Mouse (Mus musculus) adrenal gland, adult (tissue): ENCODE data around the gene Coq8a.

Experiments
- DNase-seq, 2 experiments: peaks; one replicate each; pipeline ENCODE4 v3.0.0; 2022 to 2023; ENCODE audit warnings: low spot score in 1 of 2; ENCODE audit not compliant: inconsistent age in 2 of 2

The Coq8a gene

GRCm38 (mm10) chr1:180200722-180201121 lies 1.3 kb upstream of the Coq8a start:
- DNase-seq = peak in 1 of 2 experiments; percentile 35

- no peak for DNase-seq
Measured at GRCm38 (mm10) chr1:180199715-180200050, 281 bp upstream of the Coq8a start.

DNA sequence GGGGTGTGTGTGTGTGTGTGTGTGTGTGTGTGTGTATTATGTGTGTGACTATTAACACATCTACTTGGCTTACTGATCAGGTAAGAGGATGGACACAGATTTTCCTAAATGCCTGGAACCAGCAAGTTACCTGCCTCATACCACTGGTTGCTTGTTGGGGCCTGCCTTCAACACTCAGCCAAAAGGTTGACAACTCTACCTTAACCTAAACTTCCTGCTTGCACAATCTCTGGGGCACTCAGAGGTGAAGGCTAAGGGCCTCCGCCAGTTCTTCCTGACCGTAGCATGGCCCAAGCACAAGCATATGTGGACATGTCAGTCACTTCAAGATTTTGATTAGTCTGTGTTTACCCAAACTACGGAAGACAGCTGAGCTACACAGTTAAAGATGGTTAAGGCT lies 1.4 kb downstream of the Coq8a start:
- DNase-seq = peak in 1 of 2 experiments; percentile 41

DNA sequence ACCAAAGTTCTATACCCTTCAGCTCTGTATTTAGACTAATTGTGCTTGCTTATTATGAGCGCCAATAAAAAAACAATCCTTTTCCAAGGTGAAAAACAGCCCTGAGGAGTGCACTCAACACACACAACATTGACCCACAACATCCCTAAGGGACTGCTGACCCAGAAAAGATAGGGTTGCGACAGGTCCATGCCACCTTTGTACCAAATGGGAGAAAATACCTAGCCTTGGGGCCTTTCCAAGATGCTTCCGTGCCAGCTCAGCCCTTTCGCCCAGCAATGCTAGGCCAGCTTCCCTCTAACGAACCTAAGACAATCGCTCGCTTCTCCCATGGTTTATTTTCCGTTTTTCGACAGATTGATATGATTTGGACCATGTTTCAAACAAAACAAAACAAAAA lies 2.9 kb downstream of the Coq8a start:
- DNase-seq = peak in 1 of 2 experiments; percentile 76

DNA sequence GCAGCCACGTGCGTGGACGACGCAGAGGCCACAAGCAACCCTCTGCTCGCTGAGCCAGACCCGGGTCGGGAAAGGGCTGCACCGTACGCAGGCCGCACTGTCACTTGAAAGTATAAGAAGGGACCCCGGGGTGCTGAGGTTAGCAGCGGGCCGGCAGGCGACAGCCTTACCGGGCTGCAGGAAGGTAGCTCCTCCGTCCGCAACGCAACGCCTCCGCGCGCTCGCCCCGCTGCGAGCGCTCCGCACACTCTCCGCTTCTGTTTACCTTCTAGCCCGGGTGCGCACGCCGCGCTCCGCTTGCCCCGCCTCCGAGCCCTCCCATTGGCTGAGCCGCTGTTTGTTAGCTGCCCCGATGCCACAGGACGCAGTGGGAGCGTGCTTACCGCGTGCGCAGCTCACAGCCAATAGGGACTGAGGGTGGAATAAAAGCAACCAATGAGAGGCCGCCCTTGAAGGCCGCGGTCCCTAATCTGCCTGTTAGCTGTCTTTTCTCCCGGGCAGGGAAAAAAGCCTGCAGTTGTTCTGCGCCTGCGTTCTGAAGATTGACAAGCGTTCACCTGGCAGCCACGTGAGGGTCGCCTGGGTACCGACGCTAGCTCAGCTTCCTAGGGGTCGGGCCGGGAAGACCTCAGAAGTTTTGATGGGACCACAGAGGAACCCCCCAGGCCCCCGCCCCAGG lies 3.6 kb downstream of the Coq8a start:
- peak; percentile 98 to 99 for DNase-seq

DNA sequence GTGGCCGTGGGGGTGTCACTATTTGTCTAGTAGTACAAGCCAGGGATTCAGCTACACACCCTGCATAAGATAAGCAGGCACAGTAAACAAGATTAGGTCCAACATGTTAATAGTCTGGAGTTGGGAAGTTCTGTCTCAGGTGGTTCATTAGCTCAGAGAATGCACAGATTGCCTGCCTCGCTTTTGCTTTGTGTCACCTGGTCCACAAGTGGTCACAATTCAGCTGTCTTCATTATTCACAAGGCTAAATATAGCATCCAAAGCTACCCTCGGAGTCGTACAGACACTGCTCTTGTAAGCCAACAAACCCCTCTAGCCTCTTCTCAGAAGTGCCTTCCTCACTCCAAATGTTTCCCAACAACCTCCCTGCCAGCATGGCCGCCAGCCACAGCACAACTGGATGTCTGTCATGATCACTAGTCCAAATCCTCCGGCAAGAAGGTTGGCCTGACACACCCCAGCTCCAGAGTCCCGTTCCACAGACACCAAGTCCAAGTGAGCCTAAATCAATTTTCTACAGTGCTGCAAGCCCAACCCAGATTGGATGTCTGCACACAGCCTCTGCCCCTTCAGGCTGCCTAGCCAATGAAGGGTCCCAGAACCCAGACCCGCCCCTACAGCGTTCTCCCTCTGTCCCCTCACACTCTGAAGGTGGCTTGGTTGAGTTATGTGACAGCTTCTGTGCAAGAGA lies 4.5 kb downstream of the Coq8a start:
- DNase-seq = peak; percentile 63 to 88

DNA sequence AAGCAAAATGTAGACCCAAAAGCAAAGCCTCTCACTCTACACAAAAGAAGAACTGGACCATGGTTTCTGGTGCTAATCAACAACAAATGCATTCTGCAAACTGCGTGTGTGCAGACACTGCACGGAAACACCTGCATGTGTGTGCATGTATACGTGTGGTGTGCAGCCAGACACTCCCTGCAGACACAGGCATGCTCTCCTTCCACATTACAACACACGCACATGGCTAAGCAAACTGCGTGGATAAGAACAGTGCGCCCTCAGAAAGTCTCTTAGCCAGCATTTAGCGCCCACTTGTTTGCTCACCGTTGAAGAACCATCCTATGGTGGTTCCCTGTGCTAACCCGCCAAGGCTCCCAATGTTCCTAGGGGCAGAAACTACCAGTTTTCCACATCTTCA lies 5.4 kb downstream of the Coq8a start:
- DNase-seq = peak in 1 of 2 experiments; percentile 22

DNA sequence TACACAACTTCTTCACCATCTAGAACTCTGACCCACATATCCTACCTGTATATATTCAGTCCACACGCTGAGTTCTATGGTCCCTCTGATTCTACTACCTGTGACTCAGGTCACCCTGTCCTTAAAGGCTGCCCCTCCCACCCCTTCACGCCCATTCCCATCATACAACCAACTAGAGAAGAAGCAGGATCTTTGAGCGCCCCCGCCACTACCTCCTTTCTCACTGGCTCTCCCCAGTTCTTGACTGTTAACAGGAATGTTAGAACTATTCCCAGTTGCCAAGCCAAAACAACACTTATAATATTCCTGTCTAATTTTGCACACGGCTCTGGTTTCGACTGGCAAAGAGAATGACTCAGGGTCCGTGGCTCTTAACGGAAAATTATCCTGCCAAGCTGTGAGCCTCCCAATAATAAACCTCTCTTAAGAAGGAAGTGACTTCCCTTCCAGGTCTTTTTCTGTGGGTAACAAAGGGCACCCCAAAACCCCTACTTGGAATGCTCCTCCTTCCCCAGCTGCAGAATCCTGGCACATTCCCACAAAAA lies 5.9 kb downstream of the Coq8a start:
- peak in 1 of 2 experiments; percentile 49 for DNase-seq

GRCm38 (mm10) chr1:180192866-180193265 lies 6.5 kb downstream of the Coq8a start:
- peak in 1 of 2 experiments; percentile 57 for DNase-seq

DNA sequence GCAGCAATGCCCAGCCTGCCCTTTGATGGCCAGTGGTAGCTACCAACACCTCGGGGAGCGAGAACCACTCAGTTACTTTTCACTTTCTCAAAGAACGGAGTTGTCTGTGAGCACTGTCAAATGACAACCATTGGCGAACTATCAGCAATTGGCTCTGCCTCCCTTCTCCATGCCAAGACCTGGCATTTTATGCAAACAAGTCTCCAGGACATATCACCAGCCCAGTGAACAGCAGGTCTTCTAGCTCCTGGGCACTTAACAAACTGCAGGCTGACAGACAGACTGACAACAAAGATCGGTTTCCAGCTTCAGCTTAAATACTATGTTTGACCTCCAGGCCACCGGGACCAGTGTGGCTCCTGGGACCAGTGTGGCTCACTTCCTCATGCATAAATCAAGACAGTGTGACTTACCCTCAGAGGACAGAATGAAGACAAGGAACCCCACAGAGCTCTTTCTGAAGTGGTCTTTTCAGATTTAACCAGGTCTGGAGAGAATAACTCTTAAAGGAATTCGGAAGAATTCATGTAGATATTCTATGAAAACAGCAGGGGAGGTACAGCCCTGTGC lies 7.7 kb downstream of the Coq8a start:
- DNase-seq = peak in 1 of 2 experiments; percentile 48

DNA sequence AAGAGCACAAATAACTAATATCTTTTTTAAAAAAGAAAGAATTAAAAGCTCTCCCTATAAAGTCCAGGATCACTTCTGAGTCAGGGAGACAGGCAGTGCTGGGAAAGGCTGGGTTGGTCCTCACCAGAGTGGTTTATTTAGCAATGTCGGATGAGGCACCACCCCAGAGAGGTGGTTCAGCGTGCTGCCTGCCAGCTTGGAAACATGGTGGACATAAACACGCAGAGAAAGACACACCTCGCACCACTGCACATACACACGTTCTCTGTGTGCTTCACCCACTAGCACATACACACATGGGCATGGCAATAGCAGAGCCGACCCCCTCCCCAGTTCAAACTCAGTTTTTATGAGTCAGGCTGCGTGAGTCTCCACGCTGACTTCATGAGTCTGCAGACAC lies 8.3 kb downstream of the Coq8a start:
- no peak for DNase-seq

- DNase-seq = peak in 1 of 2 experiments; percentile 82
Measured at GRCm38 (mm10) chr1:180188951-180189350, 10.5 kb downstream of the Coq8a start.

DNA sequence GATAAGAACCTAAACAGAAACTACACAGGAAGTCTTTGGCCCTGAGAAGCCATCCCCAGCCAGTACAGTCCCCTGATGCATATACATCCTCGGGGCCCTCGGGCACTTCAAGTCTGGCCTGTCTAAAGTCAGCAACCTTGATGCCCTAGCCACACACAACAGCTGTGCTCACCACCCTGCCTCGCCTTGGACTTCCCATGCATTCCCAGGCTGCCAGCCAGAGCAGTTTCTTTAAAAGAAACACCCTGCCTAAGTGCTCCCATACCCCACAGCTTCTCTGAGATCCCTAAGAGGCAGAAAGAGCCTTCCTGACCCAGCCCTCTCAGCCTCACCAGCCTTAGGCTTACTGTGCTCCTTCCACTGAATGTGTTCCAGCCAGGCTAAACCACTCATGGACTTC lies 13.0 kb downstream of the Coq8a start:
- no peak for DNase-seq

- no peak for DNase-seq
Measured at GRCm38 (mm10) chr1:180185877-180186276, 13.5 kb downstream of the Coq8a start.

DNA sequence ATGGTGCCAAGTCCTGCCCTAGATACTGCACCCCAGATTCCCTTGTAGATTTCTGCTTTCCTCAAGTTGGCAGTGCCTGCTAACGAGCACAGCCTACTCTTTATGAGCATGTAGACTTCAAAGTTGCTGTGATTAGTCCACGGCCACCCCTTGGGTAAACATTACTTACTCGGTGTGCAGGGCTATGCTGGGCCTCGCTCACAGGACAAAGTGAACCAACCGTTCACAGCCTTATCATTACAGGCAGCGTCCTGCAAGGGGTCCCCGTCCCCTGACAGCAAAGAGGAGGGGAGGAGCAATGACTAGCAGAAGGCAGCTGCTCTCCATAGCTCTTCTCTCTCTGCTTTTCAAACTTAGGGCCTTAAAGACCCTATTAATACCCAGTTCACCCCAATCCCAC lies 14.6 kb downstream of the Coq8a start:
- DNase-seq = no peak

DNA sequence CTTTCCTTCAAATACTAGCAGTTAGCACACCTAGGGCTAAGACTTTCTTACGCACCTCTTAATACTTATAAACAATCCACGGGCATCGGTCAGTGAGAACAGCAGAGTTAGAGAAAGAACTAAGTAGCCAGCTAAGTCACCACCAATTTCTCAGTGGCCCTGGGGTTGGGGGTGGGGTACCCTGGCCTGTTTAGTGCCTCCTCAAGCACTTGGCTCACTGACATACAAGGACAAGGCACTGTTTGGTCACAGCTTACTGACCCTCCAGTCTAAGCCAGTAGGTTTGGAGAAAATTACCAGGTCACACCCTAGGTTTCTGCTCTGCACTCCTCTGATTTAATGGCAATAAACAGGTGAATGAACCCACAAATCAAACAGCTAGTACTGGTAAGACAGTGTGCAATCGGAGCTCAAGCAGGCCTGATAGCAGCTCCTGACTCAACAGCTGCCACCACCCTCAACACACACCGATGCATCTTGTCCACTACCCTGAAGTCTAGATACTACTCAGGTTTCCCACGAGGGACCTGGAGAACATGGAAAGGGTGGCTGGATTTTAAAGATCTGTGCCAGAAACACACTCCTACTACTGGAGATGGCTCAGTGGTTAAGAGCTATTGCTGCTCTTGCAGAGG lies 15.8 kb downstream of the Coq8a start:
- no peak for DNase-seq

- DNase-seq = no peak
Measured at GRCm38 (mm10) chr1:180182731-180183130, 16.7 kb downstream of the Coq8a start.

GRCm38 (mm10) chr1:180181966-180182319 lies 17.5 kb downstream of the Coq8a start:
- DNase-seq = no peak

DNA sequence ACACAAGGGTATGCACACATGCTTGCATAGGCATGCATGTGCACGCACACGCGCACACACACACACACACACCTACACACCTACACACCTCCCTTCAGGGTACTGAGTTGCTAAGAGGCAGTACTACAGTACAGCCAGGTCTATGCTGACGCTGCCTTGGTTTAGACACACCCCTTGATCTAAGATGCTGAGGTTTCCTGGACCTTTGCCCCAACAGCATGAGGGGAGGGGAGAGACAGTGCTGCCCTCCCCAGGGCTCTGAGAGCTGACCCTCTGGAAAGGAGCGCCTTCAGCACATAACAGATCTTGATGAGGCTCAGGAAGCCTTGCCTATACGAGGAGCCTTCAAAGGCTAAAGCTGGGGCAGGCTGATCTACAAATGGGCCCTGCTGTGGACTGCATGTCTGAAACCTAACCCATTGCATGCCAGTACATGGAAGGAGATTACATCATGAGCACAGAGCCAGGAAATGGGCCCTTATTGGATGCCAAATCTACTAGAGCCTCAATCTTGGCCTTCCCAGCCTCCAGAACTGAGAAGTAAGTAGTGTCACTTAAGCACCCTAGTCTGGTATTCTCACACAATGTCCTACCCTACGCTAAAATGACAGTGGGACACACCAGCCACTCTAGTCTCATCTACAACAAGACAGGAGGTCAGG lies 18.0 kb downstream of the Coq8a start:
- DNase-seq = no peak

DNA sequence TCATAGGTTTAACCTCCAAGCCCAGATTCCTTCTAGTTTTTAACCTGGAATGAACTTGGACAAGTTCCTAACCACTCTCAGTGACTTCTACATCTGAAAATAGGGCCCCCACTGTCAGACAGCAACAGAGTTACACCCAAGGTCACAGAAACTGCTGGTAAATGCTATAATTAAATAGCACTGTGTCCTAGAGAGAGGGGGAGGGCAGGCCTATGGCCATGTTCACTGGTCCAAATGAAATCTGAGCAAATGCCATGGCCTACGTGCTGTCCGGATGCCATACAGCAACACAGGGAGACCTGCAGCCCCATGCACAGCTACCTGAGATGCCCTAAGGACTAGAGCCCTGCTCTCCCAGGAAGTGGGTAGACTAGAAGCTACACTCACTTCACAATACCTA lies 19.6 kb downstream of the Coq8a start:
- peak in 1 of 2 experiments; percentile 70 for DNase-seq

- DNase-seq = no peak
Measured at GRCm38 (mm10) chr1:180179100-180179499, 20.3 kb downstream of the Coq8a start.
